Mouse (Mus musculus): ENCODE results near the gene Chrng.

The Chrng gene

GRCm38 (mm10) chr1:87204465-87204864 is at the start of gene Chrng:
TSS of gene Chrng (plus strand) at chr1:87204657.
- no peak for DNase-seq

- peak in 1 of 2 experiments; percentile 19 for DNase-seq
Observed at GRCm38 (mm10) chr1:87155531-87156198, 48.8 kb upstream of the Chrng start.

DNA sequence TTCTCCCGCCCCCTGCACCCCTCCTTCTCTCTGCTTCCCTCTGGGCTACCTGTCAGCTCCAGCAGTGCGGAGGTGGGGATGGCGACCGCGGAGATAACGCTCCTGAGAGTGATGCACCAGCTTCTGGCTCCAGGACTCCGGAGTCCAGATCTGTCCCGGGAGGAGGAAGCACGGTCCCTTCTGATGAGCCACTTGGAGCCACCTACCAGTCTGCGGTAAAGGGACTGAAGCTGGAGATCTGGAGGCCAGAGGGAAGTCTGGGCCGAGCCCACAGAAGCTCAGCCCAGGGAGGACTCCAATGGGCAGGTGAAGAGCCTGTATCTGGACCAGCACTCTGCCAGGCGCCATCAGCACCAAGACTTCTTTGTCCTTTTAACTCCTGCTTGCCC is 48.3 kb upstream of the Chrng start, which contains the start of gene Ecel1:
TSS of gene Ecel1 (minus strand) at position 323 of the 389 bp plus-strand sequence.
- DNase-seq = no peak

DNA sequence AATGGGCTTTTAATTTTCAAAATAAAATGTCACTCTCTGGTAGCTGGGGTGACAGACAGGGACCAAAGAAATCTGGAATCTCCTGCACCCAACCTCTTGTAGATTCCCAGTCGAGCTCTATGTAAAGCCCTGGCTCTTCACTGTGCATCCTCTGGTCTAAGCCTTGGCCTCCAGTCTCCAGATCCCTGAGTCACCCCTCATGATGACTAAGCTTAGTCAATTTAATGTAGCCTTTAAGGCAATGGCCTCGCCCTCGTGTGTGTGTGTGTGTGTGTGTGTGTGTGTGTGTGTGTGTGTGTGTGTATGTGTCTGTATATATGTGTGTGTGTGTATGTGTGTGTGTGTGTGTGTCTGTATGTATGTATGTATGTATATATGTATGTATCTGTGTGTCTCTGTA is 45.1 kb upstream of the Chrng start:
- no peak for DNase-seq

DNA sequence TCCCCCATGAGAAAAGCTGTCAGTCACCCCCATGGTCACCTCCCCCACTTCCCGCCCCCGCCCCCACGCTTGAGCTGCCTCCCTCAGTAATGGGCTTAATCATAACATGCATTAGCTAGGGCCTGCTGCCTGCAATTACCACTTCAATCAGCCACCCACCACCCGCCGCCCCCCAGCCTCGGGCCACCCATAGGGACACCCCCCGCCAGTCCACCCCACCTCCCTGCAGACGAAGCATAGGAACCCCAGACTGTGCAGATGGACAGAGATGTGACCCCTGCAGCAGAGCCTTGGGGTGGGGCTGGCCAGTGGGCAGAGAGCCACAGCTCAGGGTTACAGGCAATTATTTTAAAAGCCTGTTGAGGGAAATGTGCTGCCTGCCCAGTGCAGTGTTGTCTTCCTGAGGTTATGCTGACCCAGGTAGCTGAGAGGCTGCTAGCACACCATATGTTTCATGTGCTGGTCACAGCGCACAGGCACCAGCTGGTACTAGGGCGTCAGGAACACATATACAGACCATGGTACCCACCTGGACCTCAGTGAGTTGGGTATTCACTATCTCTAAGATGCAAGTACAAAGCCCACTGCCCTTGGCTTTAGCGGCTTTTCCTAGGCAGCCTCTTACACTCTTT is 40.2 kb upstream of the Chrng start:
- no peak for DNase-seq

- DNase-seq = no peak
Observed at GRCm38 (mm10) chr1:87164796-87165184, 39.7 kb upstream of the Chrng start.

GRCm38 (mm10) chr1:87170458-87170857 is 34.0 kb upstream of the Chrng start:
- no peak for DNase-seq

- no peak for DNase-seq
Observed at GRCm38 (mm10) chr1:87171312-87171711, 33.1 kb upstream of the Chrng start.

DNA sequence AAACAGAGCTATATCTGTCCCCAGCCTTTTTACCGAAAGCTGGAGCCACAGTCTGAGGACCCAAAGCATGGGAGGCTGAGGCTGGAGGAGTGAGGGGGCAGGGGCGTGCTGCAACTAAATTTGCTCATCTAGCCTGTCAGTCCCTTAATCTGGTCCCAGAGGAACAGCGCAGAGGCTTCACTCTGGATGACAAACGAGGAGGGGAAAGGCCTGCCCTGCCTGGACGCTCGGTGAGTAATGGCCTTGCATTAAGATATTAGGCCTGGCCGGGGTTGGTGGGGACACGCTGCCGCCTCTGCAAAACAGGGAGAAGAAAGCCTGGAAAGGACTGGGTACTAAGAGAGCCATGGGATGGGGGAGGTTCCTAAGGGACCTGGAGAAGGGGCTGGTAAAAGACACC is 32.1 kb upstream of the Chrng start:
- DNase-seq = no peak

DNA sequence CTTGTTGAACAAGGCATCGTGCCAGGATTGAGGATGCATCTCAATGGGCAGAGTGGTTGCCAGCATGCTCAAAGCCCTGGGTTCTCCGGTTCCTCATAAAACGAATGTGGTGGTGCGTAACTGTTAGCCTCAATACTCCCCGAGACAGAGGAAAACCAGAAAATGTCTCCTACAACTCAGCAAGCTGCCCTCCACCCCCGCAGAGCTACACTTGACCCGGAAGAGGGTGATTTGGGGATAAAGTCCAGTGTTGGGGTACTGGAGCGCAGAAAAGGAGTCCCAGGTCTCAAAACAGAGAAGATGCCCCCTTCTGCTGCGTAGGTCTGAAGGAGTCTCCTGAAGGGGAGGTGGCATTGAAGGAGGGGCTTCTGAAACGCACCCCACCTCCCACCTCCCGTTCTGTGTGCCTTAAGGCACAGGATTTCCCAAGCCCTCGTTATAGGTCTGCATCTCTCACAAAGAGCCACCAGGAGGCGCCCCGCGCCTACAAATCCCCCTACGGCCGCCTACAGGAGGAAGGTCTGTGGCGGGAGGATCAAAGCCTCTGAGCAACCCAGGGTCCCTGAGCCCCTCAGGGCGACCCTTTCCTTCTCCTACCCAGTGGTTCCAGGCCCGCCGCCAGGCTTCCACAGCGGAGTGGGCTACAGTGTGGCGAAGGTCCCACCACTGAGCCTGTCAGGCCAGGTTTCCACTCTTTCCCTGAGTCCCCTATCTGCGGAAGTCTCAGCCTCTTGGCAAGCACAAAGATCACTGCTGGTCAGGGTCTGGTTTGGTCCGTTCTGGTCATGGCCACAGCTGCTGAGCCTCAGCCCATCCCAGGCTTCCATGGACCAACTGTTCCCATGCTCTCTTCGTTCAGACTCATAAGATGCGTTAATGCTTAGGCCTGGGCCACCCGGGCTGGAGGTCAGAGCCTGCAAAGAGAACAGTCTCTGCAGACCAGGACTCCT is 30.2 kb upstream of the Chrng start:
- peak; percentile 67 to 72 for DNase-seq

DNA sequence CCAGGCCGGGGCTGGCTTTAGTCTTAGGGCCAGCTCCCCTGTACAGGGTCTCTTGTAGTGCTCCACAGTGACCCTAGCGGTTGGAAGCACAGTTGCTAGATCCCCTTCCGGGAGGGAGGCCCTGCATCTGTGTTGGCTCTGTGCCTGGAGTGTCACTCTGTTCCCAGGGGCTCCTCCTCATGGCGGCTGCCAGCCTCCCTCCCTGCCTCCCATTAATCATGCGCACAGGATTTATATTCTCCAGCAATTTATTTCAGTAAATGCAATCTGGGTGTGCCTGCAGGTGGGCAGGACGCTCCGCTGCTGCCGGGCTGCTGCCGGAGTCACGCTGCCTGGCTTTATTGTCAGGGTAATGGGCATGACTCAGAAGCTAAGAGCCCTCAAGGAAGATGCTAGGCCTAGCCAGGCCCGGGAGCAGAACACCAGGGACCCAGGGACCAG is 28.6 kb upstream of the Chrng start:
- peak in 1 of 2 experiments; percentile 37 for DNase-seq

- no peak for DNase-seq
Observed at GRCm38 (mm10) chr1:87180896-87181295, 23.6 kb upstream of the Chrng start.

- no peak for DNase-seq
Observed at GRCm38 (mm10) chr1:87183013-87183412, 21.4 kb upstream of the Chrng start, which contains the start of gene Prss56. TSS of gene Prss56 (plus strand) at chr1:87183313.

- no peak for DNase-seq
Observed at GRCm38 (mm10) chr1:87183998-87184750, 20.3 kb upstream of the Chrng start.

- DNase-seq = peak; percentile 76 to 84
Observed at GRCm38 (mm10) chr1:87184751-87185139, 19.7 kb upstream of the Chrng start.

- peak in 1 of 2 experiments; percentile 14 for DNase-seq
Observed at GRCm38 (mm10) chr1:87185526-87185925, 18.9 kb upstream of the Chrng start.

GRCm38 (mm10) chr1:87186261-87187036 is 18.0 kb upstream of the Chrng start:
- DNase-seq = peak; percentile 27 to 34

DNA sequence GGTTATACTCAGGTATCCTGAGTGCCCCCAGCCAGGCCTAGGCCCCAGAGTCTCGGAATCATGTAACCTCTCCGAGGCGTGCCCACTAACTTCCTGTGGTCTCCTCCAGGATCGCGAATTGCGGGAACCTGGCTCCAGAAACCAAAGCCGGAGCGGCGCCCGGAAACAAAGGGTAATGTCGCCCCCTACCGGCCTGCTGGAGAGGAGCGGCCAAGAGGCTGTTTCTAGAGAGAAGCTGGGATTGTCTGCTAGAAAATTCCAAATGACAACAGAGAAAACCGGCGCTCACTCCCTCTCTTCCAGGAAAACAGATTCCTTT is 17.5 kb upstream of the Chrng start:
- DNase-seq = peak; percentile 82 to 88

DNA sequence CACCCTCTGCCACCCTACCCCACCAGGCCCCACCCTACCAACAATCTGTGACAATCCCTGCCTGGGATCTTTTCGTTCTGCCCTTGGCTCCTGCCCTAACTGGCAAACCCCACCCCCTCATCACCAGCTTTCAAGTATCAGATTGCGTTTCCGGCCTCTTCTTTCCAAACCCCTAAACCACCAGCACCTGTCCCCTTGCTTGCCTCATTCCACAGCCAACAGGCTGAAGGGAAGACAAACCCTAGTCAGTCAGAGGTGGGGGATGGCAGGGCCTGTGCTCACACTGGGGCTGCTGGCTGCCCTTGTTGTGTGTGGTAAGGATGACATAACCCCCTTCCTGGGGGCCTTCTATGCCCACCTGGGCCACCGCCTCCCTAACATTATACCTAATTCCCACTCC is 14.0 kb upstream of the Chrng start, which contains the start of gene Chrnd:
TSS of gene Chrnd (plus strand) at position 179 of the 400 bp plus-strand sequence.
- no peak for DNase-seq

DNA sequence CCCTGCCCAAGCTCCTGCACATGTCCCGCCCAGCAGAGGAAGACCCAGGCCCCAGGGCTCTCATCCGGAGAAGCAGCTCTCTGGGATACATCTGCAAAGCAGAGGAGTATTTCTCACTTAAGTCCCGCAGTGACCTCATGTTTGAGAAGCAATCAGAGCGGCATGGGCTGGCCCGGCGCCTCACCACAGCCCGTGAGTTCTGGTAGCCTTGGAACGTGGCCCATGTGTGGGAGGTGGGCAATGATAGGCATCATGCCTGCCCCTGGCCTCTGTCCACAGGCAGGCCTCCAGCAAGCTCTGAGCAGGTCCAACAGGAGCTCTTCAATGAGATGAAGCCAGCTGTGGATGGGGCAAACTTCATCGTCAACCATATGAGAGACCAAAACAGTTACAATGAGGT is 7.2 kb upstream of the Chrng start:
- no peak for DNase-seq
